Mouse (Mus musculus) intestine, embryonic 14.5 days (tissue): ENCODE results near the gene Phf24. TPM values are rescaled to one million over a fixed set of nuclear protein-coding genes. Genes with fewer than 3 reads are reported as not detected.
"Not testable (repeated sequence)": the region's sequence is repeated elsewhere in the genome, so short reads cannot be mapped to it uniquely, and the experiment has no call there.

Experiments used
- ATAC-seq: fragments of 200-750 bp; cut with Nextera tagmentation; replicated peaks from 2 replicates; pipeline ENCODE4 v1.8.0; 2017; ENCODE audit warnings: low read depth, moderate number of reproducible peaks, moderate TSS enrichment, moderate library complexity; ENCODE audit not compliant: low FRiP score, low TSS enrichment
- DNase-seq: peaks from one replicate; pipeline ENCODE4 v3.0.0-alpha.2; 2018; ENCODE audit warnings: low spot score
- H3K27ac ChIP-seq: fragments of 300-500 bp; sonication (generic); 2 replicates; pipeline ENCODE4 v1.5.1; 2014; ENCODE audit warnings: low read depth, mild to moderate bottlenecking, control low read depth
- H3K27me3 ChIP-seq: fragments of 300-500 bp; sonication (generic); replicated peaks from 2 replicates; pipeline ENCODE4 v1.6.1; 2014; ENCODE audit warnings: low read length, control low read depth; ENCODE audit not compliant: control insufficient read depth, insufficient read depth
- H3K36me3 ChIP-seq: fragments of 300-500 bp; sonication (generic); 2 replicates; pipeline ENCODE4 v1.6.1; 2014; ENCODE audit warnings: low read length, control low read depth; ENCODE audit not compliant: control insufficient read depth, insufficient read depth
- H3K4me1 ChIP-seq: fragments of 300-500 bp; sonication (generic); replicated peaks from 2 replicates; pipeline ENCODE4 v1.6.1; 2014; ENCODE audit warnings: low read length, control low read depth, mixed read lengths; ENCODE audit not compliant: control insufficient read depth, insufficient read depth
- H3K4me2 ChIP-seq: fragments of 300-500 bp; sonication (generic); 2 replicates; pipeline ENCODE4 v1.6.1; 2014; ENCODE audit warnings: low read length
- H3K4me3 ChIP-seq: fragments of 300-500 bp; sonication (generic); 2 replicates; pipeline ENCODE4 v1.5.1; 2014; ENCODE audit warnings: low read depth, low read length, control low read depth, mixed read lengths
- H3K9ac ChIP-seq: fragments of 300-500 bp; sonication (generic); 2 replicates; pipeline ENCODE4 v1.6.1; 2014; ENCODE audit warnings: mild to moderate bottlenecking, low read length
- H3K9me3 ChIP-seq: fragments of 300-500 bp; sonication (generic); 2 replicates; pipeline ENCODE4 v1.6.1; 2016; ENCODE audit warnings: low read length, control low read depth; ENCODE audit not compliant: control insufficient read depth
- WGBS: fragments of 180-500 bp; shearing (Covaris S2); extraction: QIAGEN DNeasy Blood & Tissue Kit; methylation state at CpG from one replicate; pipeline ENCODE4 v1.1.7; 2014; 5-methylcytosine and 5-hydroxymethylcytosine counted together
- polyA plus RNA-seq: library from polyadenylated mRNA; unstranded; fragments of >200 nt; fragmentation: Nextera tagmentation; extraction: Ambion mirVana; gene quantifications from 2 replicates; pipeline ENCODE4 v1.2.1, GENCODE M21; 2014

The Phf24 gene
- polyA plus RNA-seq, 1 experiment from 2014 or later: 1.6 TPM

DNA sequence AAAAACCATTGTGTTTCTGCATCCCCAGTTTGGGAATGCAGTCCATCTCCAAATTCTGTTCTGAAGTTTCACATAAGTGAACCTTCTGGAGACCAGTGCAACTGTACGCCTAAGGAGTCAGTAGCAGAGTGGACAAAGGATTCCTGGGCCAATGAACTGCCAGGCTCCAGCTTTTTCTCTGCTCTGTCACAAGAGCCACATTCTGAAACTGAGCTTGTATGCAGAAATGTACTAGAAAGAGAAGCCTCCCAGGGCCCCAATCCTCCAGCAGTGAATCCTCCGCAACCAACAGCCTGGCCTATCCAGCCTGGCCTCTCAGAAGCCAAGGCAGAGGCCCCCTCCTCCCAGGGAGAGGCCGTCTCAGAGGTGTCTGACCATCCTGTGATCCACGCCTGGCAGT lies 56.5 kb downstream of the Phf24 start:
- H3K27ac ChIP-seq: no peak overlapping the region
- H3K27me3 ChIP-seq: no peaks in the 10 kb centered on the region
- 69% methylated on average over 4 of the region's 4 CpGs for WGBS
- no peak overlapping the region for H3K9ac ChIP-seq
- no peak overlapping the region for H3K4me3 ChIP-seq
- H3K4me2 ChIP-seq: no peak overlapping the region
- H3K36me3 ChIP-seq: no peaks in the 10 kb centered on the region; the same call in 1 of the 2 replicates
- no peaks in the 10 kb centered on the region for H3K9me3 ChIP-seq
- no peak for DNase-seq
- no peak for ATAC-seq
- no peaks in the 10 kb centered on the region for H3K4me1 ChIP-seq

DNA sequence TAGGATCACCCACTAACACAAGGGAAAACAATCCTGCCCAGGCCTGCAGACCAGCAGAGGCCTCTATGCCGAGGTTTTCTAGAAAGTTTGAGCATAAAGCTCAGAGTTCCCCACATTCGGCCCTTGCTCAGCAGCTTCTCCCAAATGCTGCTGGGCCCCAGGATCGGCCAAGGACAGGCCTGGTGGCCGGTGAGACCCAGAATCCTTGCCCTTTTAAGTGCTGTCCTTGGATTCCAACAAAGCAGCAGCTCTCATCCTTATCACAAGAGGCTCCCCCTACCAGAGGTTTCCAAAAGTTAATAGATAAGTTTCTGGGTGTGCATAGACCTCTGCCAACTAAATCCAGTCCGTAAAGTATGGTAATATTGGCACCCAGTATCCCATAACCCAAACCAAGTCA lies 57.4 kb downstream of the Phf24 start:
- H3K4me1 ChIP-seq: no peaks in the 10 kb centered on the region
- no peak overlapping the region for H3K9ac ChIP-seq
- H3K4me3 ChIP-seq: no peak overlapping the region
- WGBS: 79% methylated on average over 5 of the region's 5 CpGs
- H3K36me3 ChIP-seq: peaks cover 8% of the 10 kb centered on the region
- ATAC-seq: no peak
- no peak overlapping the region for H3K4me2 ChIP-seq
- no peak for DNase-seq
- H3K9me3 ChIP-seq: no peaks in the 10 kb centered on the region
- no peaks in the 10 kb centered on the region for H3K27me3 ChIP-seq
- no peak overlapping the region for H3K27ac ChIP-seq

- Histone ChIP-seq H3K27ac (no peak overlapping the region), H3K27me3 (no peaks in the 10 kb centered on the region), H3K9ac (no peak overlapping the region), H3K36me3 (peaks cover 45% of the 10 kb centered on the region), H3K9me3 (no peaks in the 10 kb centered on the region), H3K4me1 (no peaks in the 10 kb centered on the region), H3K4me2 (no peak overlapping the region), H3K4me3 (no peak overlapping the region)
- ATAC-seq: no peak
- WGBS: 86% methylated on average over 4 of the region's 4 CpGs
- no peak for DNase-seq
Observed at GRCm38 (mm10) chr4:42978062-42978461, 61.6 kb downstream of the Phf24 start.

- not testable (repeated sequence) for H3K27me3 ChIP-seq, ATAC-seq, H3K4me1 ChIP-seq, H3K9me3 ChIP-seq, H3K27ac ChIP-seq, DNase-seq, H3K9ac ChIP-seq, H3K4me2 ChIP-seq, H3K4me3 ChIP-seq
- peaks cover 69% of the 10 kb centered on the region for H3K36me3 ChIP-seq
- 94% methylated on average over 7 of the region's 8 CpGs for WGBS
Observed at GRCm38 (mm10) chr4:42980467-42980866, 64.0 kb downstream of the Phf24 start.

GRCm38 (mm10) chr4:42988296-42988695 lies 71.8 kb downstream of the Phf24 start:
- no peak for DNase-seq
- H3K4me3 ChIP-seq: no peak overlapping the region
- 86% methylated on average over 1 of the region's 1 CpGs for WGBS
- ATAC-seq: no peak
- no peak overlapping the region for H3K4me2 ChIP-seq
- H3K27ac ChIP-seq: no peak overlapping the region
- H3K9me3 ChIP-seq: no peaks in the 10 kb centered on the region
- no peaks in the 10 kb centered on the region for H3K4me1 ChIP-seq
- no peak overlapping the region for H3K9ac ChIP-seq
- H3K27me3 ChIP-seq: no peaks in the 10 kb centered on the region
- H3K36me3 ChIP-seq: peaks cover 100% of the 10 kb centered on the region

Other genes starting within 250 kb of the Phf24 start
- 0.34 TPM in 2 replicates for gene 4930578G10Rik, start 181.1 kb upstream of the Phf24 start, polyA plus RNA-seq
- gene Ccl19, start 160.1 kb upstream of the Phf24 start, polyA plus RNA-seq: not detected in 2 replicates
- gene Ccl21a, start 142.7 kb upstream of the Phf24 start, polyA plus RNA-seq: 42.6 and 61.4 TPM in 2 replicates
- gene Fam205a1, start 62.8 kb upstream of the Phf24 start, polyA plus RNA-seq: not detected in 2 replicates
- 0.14 TPM in 1 of 2 replicates, not detected in the other for gene Gm12394, start 59.9 kb upstream of the Phf24 start, polyA plus RNA-seq
- gene Fam205c, start 42.4 kb upstream of the Phf24 start, polyA plus RNA-seq: 0.43 and 0.81 TPM in 2 replicates
- 7.3 and 7.4 TPM in 2 replicates for gene Dnajb5, start 33.2 kb downstream of the Phf24 start, polyA plus RNA-seq
- gene 1700022I11Rik, start 52.9 kb downstream of the Phf24 start, polyA plus RNA-seq: 0.44 and 0.97 TPM in 2 replicates
- gene Vcp, start 83.8 kb downstream of the Phf24 start, polyA plus RNA-seq: 481 and 510 TPM in 2 replicates
- 16.6 and 17.8 TPM in 2 replicates for gene Fancg, start 93.8 kb downstream of the Phf24 start, polyA plus RNA-seq
- 21.7 and 22.6 TPM in 2 replicates for gene Pigo, start 109.2 kb downstream of the Phf24 start, polyA plus RNA-seq
- 332 and 361 TPM in 2 replicates for gene Stoml2, start 115.0 kb downstream of the Phf24 start, polyA plus RNA-seq
- 5.1 and 7.1 TPM in 2 replicates for gene Fam214b, start 129.6 kb downstream of the Phf24 start, polyA plus RNA-seq
- 10.0 and 10.2 TPM in 2 replicates for gene Unc13b, start 142.3 kb downstream of the Phf24 start, polyA plus RNA-seq